Mouse (Mus musculus) liver, embryonic 14.5 days (tissue): Measurements from ENCODE around the gene Celf2. TPM values are rescaled to one million over a fixed set of nuclear protein-coding genes. Genes with fewer than 3 reads are reported as not detected.

Source experiments
- ATAC-seq: fragments of 200-750 bp; cut with Nextera tagmentation; 2 replicates; pipeline ENCODE4 v1.8.0; 2017; ENCODE audit warnings: moderate number of reproducible peaks, mild to moderate bottlenecking, moderate library complexity; ENCODE audit not compliant: insufficient read depth
- DNase-seq, 3 experiments: peaks; one replicate each; pipeline ENCODE4 v3.0.0-alpha.2; 2012 to 2013; ENCODE audit warnings: low read depth in 3 of 3, low spot score in 3 of 3
- H3K27ac ChIP-seq: fragments of 300-500 bp; sonication (generic); 2 replicates; pipeline ENCODE4 v1.5.1; 2014; ENCODE audit warnings: moderate library complexity, mild to moderate bottlenecking, control low read depth, inconsistent platforms
- H3K27me3 ChIP-seq: fragments of 300-500 bp; sonication (generic); 2 replicates; pipeline ENCODE4 v1.6.1; 2014; ENCODE audit warnings: mild to moderate bottlenecking, low read length, moderate library complexity; ENCODE audit not compliant: control insufficient read depth, insufficient read depth
- H3K36me3 ChIP-seq: fragments of 300-500 bp; sonication (generic); replicated peaks from 2 replicates; pipeline ENCODE4 v1.6.1; 2014; ENCODE audit warnings: low read depth; ENCODE audit not compliant: control insufficient read depth, insufficient read depth
- H3K4me1 ChIP-seq, 2 experiments: fragments of 200-500 bp in 1 of 2; fragments of 300-500 bp in 1 of 2; sonication (generic) in 1 of 2; replicated peaks; 2 replicates each; pipeline ENCODE4 v1.6.1; 2012 to 2014; ENCODE audit warnings: antibody characterized with exemption in 1 of 2, inconsistent platforms in 1 of 2, low read length in 1 of 2; ENCODE audit not compliant: control insufficient read depth in 2 of 2, insufficient read depth in 2 of 2
- H3K4me2 ChIP-seq: fragments of 300-500 bp; sonication (generic); 2 replicates; pipeline ENCODE4 v1.6.1; 2014; ENCODE audit warnings: low read depth, mild to moderate bottlenecking, control low read depth, moderate library complexity
- H3K4me3 ChIP-seq, 2 experiments: fragments of 200-500 bp in 1 of 2; fragments of 300-500 bp in 1 of 2; sonication (generic) in 1 of 2; 2 replicates each; pipeline ENCODE4 v1.5.1; 2012 to 2014; ENCODE audit warnings: low read depth in 2 of 2, low read length in 2 of 2, mild to moderate bottlenecking in 2 of 2, control low read depth in 1 of 2, inconsistent platforms in 1 of 2, moderate library complexity in 1 of 2; ENCODE audit not compliant: insufficient read depth in 1 of 2
- H3K9ac ChIP-seq: fragments of 300-500 bp; sonication (generic); replicated peaks from 2 replicates; pipeline ENCODE4 v1.6.1; 2014; ENCODE audit warnings: mild to moderate bottlenecking, control low read depth, moderate library complexity
- H3K9me3 ChIP-seq: fragments of 300-500 bp; sonication (generic); 2 replicates; pipeline ENCODE4 v1.6.1; 2016; ENCODE audit warnings: low read length, mixed read lengths; ENCODE audit not compliant: control insufficient read depth
- CTCF ChIP-seq: IDR thresholded peaks from 2 replicates; pipeline ENCODE4 v1.5.1; 2016; ENCODE audit warnings: antibody characterized with exemption, low read depth, control low read depth
- EP300 ChIP-seq: IDR thresholded peaks from 2 replicates; pipeline ENCODE4 v1.6.1; 2016; ENCODE audit warnings: antibody characterized with exemption, low read depth
- WGBS: fragments of 180-500 bp; shearing (Covaris S2); extraction: QIAGEN DNeasy Blood & Tissue Kit; methylation state at CpG from one replicate; pipeline ENCODE4 v1.1.7; 2014; ENCODE audit not compliant: insufficient replicate concordance; 5-methylcytosine and 5-hydroxymethylcytosine counted together
- polyA plus RNA-seq, 2 experiments: library from polyadenylated mRNA; depleted of rRNA in 1 of 2; stranded (reverse) in 1 of 2; unstranded in 1 of 2; fragments of >200 nt; fragmentation: Nextera tagmentation in 1 of 2; extraction: Ambion mirVana in 1 of 2; gene quantifications; 2 replicates each; pipeline versions ENCODE4 v1.2.1 to v1.2.3; 2012 to 2014

Gene Celf2
- polyA plus RNA-seq, 2 experiments = 3.9 to 7.8 TPM

DNA sequence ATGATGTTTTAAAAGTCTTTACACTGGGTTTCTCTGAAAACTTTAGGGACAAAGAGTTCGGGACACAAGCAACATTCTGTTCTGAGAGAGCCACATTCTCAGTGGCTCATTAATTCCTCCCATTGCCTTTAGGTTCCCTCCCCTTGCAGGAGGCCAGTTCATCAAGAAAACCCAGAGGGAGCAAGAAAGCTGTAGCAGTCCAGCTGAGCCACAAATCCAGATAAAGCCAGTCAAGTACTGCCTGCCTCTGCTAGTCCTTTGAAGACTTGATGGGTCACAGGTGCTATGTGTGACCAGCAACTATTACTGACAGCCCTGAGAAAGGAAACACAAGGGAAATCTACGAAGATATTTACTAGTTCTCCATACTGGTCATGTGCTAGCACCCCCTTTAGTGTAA, 681.8 kb downstream of the Celf2 start:
- H3K9ac ChIP-seq = no peak overlapping the region
- H3K9me3 ChIP-seq = no peaks in the 10 kb centered on the region
- DNase-seq (no peak), ATAC-seq (no peak)
- TF ChIP-seq EP300 (no peak), CTCF (no peak)
- H3K4me1 ChIP-seq = no peaks in the 10 kb centered on the region
- no peak overlapping the region for H3K4me3 ChIP-seq
- no peaks in the 10 kb centered on the region for H3K27me3 ChIP-seq
- no peak overlapping the region for H3K27ac ChIP-seq
- H3K36me3 ChIP-seq = no peaks in the 10 kb centered on the region
- no peak overlapping the region for H3K4me2 ChIP-seq
- 51% methylated on average over 2 of the region's 2 CpGs for WGBS

DNA sequence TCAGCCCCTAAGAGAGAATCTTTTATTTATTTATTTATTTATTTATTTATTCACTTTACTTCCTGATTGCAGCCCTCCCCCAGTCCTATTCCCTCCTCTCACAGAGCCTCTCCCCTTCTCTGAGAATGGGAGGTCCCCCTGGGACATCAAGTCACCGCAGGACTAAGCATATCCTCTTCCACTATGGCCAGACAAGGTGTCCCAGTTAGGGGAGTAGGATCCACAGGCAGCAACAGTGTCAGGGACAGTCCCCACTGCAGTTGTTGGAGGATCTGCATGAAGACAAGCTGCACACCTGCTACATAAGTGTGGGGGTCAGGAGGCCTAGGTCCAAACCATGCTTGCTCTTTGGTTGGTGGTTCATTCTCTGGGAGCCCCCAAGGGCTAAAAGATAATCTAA, 686.3 kb downstream of the Celf2 start:
- Histone ChIP-seq H3K9me3 (no peaks in the 10 kb centered on the region), H3K36me3 (no peaks in the 10 kb centered on the region), H3K27ac (no peak overlapping the region), H3K4me1 (no peaks in the 10 kb centered on the region), H3K9ac (no peak overlapping the region), H3K4me3 (no peak overlapping the region), H3K27me3 (no peaks in the 10 kb centered on the region), H3K4me2 (no peak overlapping the region)
- WGBS = 60% methylated on average over 1 of the region's 1 CpGs
- ATAC-seq = no peak
- no peak for TF ChIP-seq CTCF
- TF ChIP-seq EP300 = no peak
- no peak for DNase-seq

DNA sequence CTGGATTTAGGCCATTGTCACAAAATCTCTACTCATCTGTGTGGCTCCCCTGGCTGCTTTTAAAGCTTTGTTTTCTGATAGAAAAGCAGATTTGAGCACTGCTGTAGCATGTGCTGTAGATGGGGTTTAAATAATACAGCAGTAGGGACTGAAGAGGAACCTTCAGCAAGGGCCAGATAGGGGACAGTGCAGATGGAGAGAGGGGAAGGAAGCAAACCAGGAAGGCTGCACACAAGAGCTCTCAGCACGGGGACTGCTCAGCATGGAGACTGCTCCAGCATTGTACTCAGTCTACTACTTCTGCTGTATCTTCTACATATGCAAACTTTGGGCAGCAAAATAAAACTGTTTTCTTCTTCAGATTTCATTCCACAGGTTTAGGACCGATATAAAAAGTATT, 687.8 kb downstream of the Celf2 start:
- TF ChIP-seq EP300 = no peak
- no peak for TF ChIP-seq CTCF
- 40% methylated on average over 2 of the region's 2 CpGs for WGBS
- ATAC-seq (no peak), DNase-seq (no peak)
- H3K4me1 ChIP-seq = no peaks in the 10 kb centered on the region
- H3K27ac ChIP-seq = no peak overlapping the region
- no peaks in the 10 kb centered on the region for H3K9me3 ChIP-seq
- H3K9ac ChIP-seq = no peak overlapping the region
- no peak overlapping the region for H3K4me2 ChIP-seq
- no peaks in the 10 kb centered on the region for H3K36me3 ChIP-seq
- no peak overlapping the region for H3K4me3 ChIP-seq
- no peaks in the 10 kb centered on the region for H3K27me3 ChIP-seq

DNA sequence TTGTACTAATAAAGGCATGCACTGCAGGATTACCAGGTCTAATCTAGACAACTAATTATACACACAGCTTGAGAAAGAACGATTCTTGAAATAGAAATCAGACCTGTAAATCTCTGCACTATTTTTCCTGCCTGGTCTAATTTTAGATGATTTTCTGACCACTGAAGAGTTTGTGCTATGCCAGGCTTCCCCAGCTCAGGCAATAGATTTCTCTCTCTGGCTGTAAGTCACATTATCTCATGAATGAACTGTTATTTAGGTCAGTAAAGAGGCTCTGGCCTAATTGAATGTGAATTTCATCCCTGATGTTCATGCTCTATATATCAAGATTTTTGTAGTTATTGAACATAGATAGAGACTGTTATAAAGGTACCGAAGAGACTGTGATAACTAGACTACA, 694.1 kb downstream of the Celf2 start:
- DNase-seq (no peak), ATAC-seq (no peak)
- Histone ChIP-seq H3K27ac (no peak overlapping the region), H3K27me3 (no peaks in the 10 kb centered on the region), H3K4me2 (no peak overlapping the region), H3K9me3 (no peaks in the 10 kb centered on the region), H3K36me3 (no peaks in the 10 kb centered on the region), H3K9ac (no peak overlapping the region), H3K4me3 (no peak overlapping the region), H3K4me1 (no peaks in the 10 kb centered on the region)
- WGBS = 58% methylated on average over 2 of the region's 2 CpGs
- TF ChIP-seq EP300 (no peak), CTCF (no peak)

DNA sequence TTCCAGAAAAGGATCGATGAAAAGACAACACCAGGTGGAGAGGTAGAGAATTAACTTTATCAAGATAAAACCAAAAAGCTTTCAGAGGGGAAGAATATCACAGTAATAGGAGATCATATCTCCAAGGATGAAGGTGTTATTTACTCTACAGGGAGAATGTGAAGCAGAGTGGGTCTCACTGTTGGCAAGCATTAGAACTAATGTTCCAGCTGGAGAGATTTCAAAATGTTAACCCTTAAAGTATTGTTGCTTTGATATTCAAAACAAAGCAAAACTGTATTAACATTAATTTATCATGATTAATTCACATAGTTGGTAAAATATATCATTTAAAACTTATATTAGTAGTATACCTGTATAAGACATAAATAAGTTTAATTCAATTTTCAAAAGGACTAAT, 700.6 kb downstream of the Celf2 start:
- Histone ChIP-seq H3K27me3 (no peaks in the 10 kb centered on the region), H3K4me1 (no peaks in the 10 kb centered on the region), H3K9ac (no peak overlapping the region), H3K27ac (no peak overlapping the region), H3K36me3 (no peaks in the 10 kb centered on the region), H3K4me2 (no peak overlapping the region), H3K9me3 (no peaks in the 10 kb centered on the region), H3K4me3 (no peak overlapping the region)
- TF ChIP-seq EP300 (no peak), CTCF (no peak)
- DNase-seq (no peak), ATAC-seq (no peak)
- WGBS = 70% methylated on average over 1 of the region's 1 CpGs

DNA sequence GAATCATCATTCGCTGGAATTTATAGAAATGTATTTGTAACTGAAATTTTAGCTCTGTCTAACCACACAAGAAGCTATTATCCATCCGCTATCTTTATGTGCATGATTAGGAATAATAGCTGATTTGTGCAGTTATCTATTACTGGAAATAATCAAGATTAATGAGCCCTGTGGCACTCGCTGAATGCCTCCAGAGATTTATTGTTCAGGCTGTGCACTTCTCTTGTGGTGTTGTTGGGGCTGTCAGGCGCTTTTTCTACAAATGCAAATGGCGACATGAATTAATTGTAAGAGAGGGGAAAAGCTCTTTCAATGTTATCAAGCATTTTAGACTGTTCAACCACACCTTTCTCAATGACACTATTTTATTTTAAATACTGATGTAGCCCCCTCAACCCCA, 712.6 kb downstream of the Celf2 start:
- H3K4me2 ChIP-seq = no peak overlapping the region
- no peak for ATAC-seq
- no peak overlapping the region for H3K4me3 ChIP-seq
- H3K27ac ChIP-seq = no peak overlapping the region
- H3K9ac ChIP-seq = no peak overlapping the region
- H3K36me3 ChIP-seq = no peaks in the 10 kb centered on the region
- TF ChIP-seq CTCF = no peak
- TF ChIP-seq EP300 = no peak
- H3K27me3 ChIP-seq = no peaks in the 10 kb centered on the region
- no peaks in the 10 kb centered on the region for H3K9me3 ChIP-seq
- H3K4me1 ChIP-seq = no peaks in the 10 kb centered on the region
- WGBS = 59% methylated on average over 5 of the region's 5 CpGs
- DNase-seq = no peak
